Mouse (Mus musculus) liver, embryonic 11.5 days (tissue): ENCODE data around the gene Tedc2. TPM values are rescaled to one million over a fixed set of nuclear protein-coding genes. Genes with fewer than 3 reads are reported as not detected.

Experiments
- ATAC-seq: fragments of 200-750 bp; cut with Nextera tagmentation; replicated peaks from 2 replicates; pipeline ENCODE4 v1.8.0; 2017; ENCODE audit warnings: moderate number of reproducible peaks, mild to moderate bottlenecking, moderate TSS enrichment, moderate library complexity; ENCODE audit not compliant: low FRiP score
- DNase-seq: peaks from one replicate; pipeline ENCODE4 v3.0.0-alpha.2; 2017; ENCODE audit warnings: low spot score
- H3K27ac ChIP-seq: fragments of 300-500 bp; sonication (generic); 2 replicates; pipeline ENCODE4 v1.5.1; 2014; ENCODE audit warnings: mild to moderate bottlenecking, low read depth, low read length, control low read depth
- H3K27me3 ChIP-seq: fragments of 300-500 bp; sonication (generic); replicated peaks from 2 replicates; pipeline ENCODE4 v1.6.1; 2014; ENCODE audit warnings: low read length, mixed read lengths; ENCODE audit not compliant: control insufficient read depth, insufficient read depth
- H3K36me3 ChIP-seq: fragments of 300-500 bp; sonication (generic); 2 replicates; pipeline ENCODE4 v1.6.1; 2014; ENCODE audit warnings: mild to moderate bottlenecking, low read length, moderate library complexity, mixed read lengths; ENCODE audit not compliant: control insufficient read depth, insufficient read depth
- H3K4me1 ChIP-seq: fragments of 300-500 bp; sonication (generic); replicated peaks from 2 replicates; pipeline ENCODE4 v1.6.1; 2014; ENCODE audit warnings: low read length, mixed read lengths; ENCODE audit not compliant: control insufficient read depth, insufficient read depth
- H3K4me2 ChIP-seq: fragments of 300-500 bp; sonication (generic); 2 replicates; pipeline ENCODE4 v1.6.1; 2014; ENCODE audit warnings: mild to moderate bottlenecking, control low read depth, moderate library complexity
- H3K4me3 ChIP-seq: fragments of 300-500 bp; sonication (generic); 2 replicates; pipeline ENCODE4 v1.5.1; 2014; ENCODE audit warnings: low read depth, low read length, control low read depth
- H3K9ac ChIP-seq: fragments of 300-500 bp; sonication (generic); 2 replicates; pipeline ENCODE4 v1.6.1; 2014; ENCODE audit warnings: low read depth, low read length, control low read depth
- H3K9me3 ChIP-seq: fragments of 300-500 bp; sonication (generic); 2 replicates; pipeline ENCODE4 v1.6.1; 2016; ENCODE audit warnings: low read length, inconsistent platforms, mixed read lengths; ENCODE audit not compliant: control insufficient read depth
- WGBS: fragments of 180-500 bp; shearing (Covaris S2); extraction: QIAGEN DNeasy Blood & Tissue Kit; methylation state at CpG from one replicate; pipeline ENCODE4 v1.1.7; 2014; 5-methylcytosine and 5-hydroxymethylcytosine counted together
- microRNA-seq: library from miRNA; unstranded; fragments of <30 nt; microRNA quantifications from one replicate; pipeline ENCODE4, GENCODE M21; 2017; ENCODE audit warnings: borderline number of aligned reads
- polyA plus RNA-seq: library from polyadenylated mRNA; unstranded; fragments of >200 nt; fragmentation: Nextera tagmentation; extraction: Ambion mirVana; gene quantifications from 2 replicates; pipeline ENCODE4 v1.2.1, GENCODE M21; 2014

Gene Tedc2
- polyA plus RNA-seq, 1 experiment from 2014 or later = 17.2 TPM

DNA sequence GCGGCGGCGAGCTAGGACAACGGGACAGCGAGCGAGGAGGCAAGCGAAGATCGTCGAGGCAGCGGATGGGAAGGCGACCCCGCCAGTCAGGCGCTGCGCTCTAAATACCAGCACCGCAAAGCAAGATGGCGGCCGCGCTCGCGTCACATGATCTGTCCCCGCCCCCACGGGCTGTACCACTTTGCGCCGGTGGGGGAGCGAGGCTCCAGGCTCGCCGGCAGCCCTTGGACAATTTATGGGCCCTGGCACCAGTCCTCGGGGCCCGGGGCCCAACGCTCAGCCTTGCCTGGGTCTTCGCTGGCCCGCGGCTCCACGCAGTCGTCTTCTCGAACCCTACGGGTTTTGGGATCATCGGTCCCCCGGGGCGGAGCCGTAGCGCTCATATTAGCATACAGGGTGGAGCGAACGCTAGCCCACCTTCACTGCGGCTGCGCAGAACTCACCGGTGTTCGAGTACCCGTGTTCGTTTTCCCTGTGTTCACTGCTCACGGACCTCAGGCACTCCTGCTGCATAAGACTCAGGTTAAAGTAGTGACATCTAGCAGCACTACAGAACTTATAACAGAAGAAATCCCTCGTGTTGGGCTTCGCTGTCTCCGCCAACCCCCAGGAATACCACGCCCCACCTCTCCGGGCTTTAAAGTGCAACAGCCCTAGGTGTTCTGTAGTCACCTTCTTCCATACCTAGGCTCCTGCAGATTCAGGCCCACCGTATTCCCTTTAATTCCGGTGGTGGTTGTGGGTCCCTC lies 51.2 kb downstream of the Tedc2 start, which contains the start of gene Atp6v0c:
Gene Atp6v0c, minus strand, starts transcription at position 386 of the 749 bp plus-strand sequence.
- under 1% methylated on average over 57 of the region's 58 CpGs for WGBS
- peak within 1 kb of the TSS; percentile 94 for H3K27ac ChIP-seq
- DNase-seq = peak; percentile 95
- peak within 1 kb of the TSS; percentile 91 for H3K9ac ChIP-seq
- H3K4me2 ChIP-seq = peak within 1 kb of the TSS; percentile 76
- no peaks in the 10 kb centered on the region for H3K27me3 ChIP-seq
- no peaks in the 10 kb centered on the region for H3K9me3 ChIP-seq
- H3K4me3 ChIP-seq = peak within 1 kb of the TSS; percentile 82
- peak; percentile 83 for ATAC-seq
- peaks cover 23% of the 10 kb centered on the region; the same call in 1 of the 2 replicates for H3K36me3 ChIP-seq
- H3K4me1 ChIP-seq = peaks cover 20% of the 10 kb centered on the region

DNA sequence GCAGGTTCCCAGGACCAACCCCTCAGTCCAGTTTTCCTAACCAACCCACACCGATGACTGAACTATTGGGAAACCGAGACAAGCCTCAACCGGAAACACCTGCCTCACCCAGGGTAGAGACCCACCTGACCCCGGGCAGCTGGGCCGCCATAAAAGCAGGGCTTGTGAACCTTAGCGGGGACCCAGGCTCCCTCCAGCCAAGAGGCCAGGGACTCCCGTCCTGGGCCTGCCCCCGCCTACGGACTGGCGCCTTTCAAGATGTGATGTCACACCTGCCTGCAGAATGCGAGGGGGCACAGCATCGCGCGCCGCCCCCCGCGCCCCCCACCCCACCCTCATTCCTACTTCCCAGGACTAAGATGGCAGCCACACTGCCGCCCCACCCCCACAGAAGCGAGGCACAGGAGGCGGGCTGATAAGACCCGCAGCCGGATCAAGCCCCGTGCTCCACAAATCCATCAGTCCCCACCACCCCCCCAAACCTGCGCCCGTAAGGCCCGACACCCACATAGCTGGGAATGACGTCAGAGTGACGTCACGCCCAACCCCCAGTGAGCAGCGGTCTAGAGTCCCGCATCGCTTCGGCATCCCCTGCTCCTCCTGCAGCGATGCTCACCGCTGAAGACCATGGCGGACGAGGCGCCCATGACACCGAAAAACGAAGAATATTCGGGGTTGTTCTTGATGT lies 51.9 kb downstream of the Tedc2 start:
- H3K9ac ChIP-seq = peak overlapping the region; percentile 91
- peaks cover 23% of the 10 kb centered on the region; the same call in 1 of the 2 replicates for H3K36me3 ChIP-seq
- under 1% methylated on average over 40 of the region's 41 CpGs for WGBS
- peak; percentile 76 for DNase-seq
- H3K4me3 ChIP-seq = peak overlapping the region; percentile 82
- H3K27me3 ChIP-seq = no peaks in the 10 kb centered on the region
- ATAC-seq = peak; percentile 61
- H3K4me2 ChIP-seq = peak overlapping the region; percentile 76
- H3K4me1 ChIP-seq = peaks cover 20% of the 10 kb centered on the region
- H3K27ac ChIP-seq = peak overlapping the region; percentile 94
- H3K9me3 ChIP-seq = no peaks in the 10 kb centered on the region

DNA sequence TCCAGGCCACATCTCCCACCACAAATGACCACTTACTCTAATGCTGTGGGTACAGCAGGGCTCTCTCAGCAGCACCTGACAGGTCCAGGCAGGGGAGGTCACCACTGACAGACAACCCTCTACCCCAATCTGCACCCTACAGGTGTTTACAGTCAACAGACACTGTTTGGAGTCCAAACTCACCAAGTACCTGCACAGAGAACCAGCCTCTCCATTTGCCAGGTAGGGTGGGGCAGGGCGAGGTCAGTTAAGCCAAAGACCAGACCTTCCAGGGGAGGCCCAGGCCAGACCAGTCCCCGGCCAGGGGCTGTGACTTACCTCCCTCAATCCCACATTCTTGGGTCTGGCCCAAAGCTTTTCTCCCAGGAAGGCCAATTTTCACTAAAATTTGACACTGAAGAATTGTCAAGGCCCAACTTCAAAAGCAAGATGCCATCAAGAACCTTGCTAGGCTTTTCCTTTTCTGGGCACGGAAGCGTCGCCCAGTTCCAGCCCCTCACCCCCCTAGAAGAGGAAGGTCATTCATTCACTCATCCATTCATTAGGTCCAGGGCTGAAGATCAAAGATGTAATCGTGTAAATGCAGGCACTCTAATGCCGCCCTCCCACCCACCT lies 52.7 kb downstream of the Tedc2 start:
- Histone ChIP-seq H3K9me3 (no peaks in the 10 kb centered on the region), H3K4me2 (peak overlapping the region; percentile 76), H3K9ac (peak overlapping the region; percentile 91), H3K4me1 (peaks cover 20% of the 10 kb centered on the region), H3K27me3 (no peaks in the 10 kb centered on the region), H3K36me3 (peaks cover 23% of the 10 kb centered on the region; the same call in 1 of the 2 replicates), H3K4me3 (peak overlapping the region; percentile 82), H3K27ac (peak overlapping the region; percentile 94; the same call in 1 of the 2 replicates)
- DNase-seq (no peak), ATAC-seq (no peak)
- WGBS = 51% methylated on average over 7 of the region's 7 CpGs

DNA sequence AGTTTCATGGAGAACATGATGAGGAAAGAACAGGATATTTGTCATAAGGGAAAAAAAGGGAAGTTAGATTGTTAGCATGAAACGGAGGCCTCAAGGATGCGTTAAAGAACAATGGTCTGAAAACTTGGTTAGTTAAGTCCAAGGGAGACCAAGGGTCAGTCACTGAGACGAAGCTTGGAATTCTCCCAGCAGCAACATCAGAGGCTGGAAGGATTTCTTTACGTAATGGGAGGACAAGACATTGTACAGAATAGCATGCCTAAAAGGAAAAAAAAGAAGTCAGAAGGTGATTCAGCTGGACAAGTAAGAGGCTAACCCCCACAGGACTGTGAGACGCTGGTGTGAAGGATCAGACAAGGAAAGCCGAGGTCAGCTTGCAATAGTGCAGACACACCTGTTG lies 53.5 kb downstream of the Tedc2 start:
- H3K9ac ChIP-seq = 0 out of 2 replicates have a peak overlapping the region, but pooled peaks have one; percentile 91
- 77% methylated on average over 6 of the region's 6 CpGs for WGBS
- peak overlapping the region; percentile 82; the same call in 1 of the 2 replicates for H3K4me3 ChIP-seq
- peaks cover 26% of the 10 kb centered on the region for H3K4me1 ChIP-seq
- DNase-seq (no peak), ATAC-seq (no peak)
- no peaks in the 10 kb centered on the region for H3K27me3 ChIP-seq
- H3K9me3 ChIP-seq = no peaks in the 10 kb centered on the region
- H3K36me3 ChIP-seq = peaks cover 23% of the 10 kb centered on the region; the same call in 1 of the 2 replicates
- H3K27ac ChIP-seq = no peak overlapping the region; the same call in 1 of the 2 replicates
- H3K4me2 ChIP-seq = peak overlapping the region; percentile 76

Small RNA genes lying within 50 kb of the gene (microRNA-seq; reads per million reads assigned to microRNA genes)
- gene Mir5134 (3.5 reads per million, percentile 4 among the genes with 10 or more reads in this experiment), gene Mir6965 (3.2 reads per million)

Other genes starting within 250 kb of the Tedc2 start
- gene Prss30, start 240.3 kb downstream of the Tedc2 start, polyA plus RNA-seq = not detected in 2 replicates
- 0.21 TPM in 1 of 2 replicates, not detected in the other for gene Prss22, start 222.8 kb downstream of the Tedc2 start, polyA plus RNA-seq
- gene Prss27, start 182.7 kb downstream of the Tedc2 start, polyA plus RNA-seq = not detected in 2 replicates
- 43.0 and 46.8 TPM in 2 replicates for gene Kctd5, start 147.4 kb downstream of the Tedc2 start, polyA plus RNA-seq
- gene Pdpk1, start 69.9 kb downstream of the Tedc2 start, polyA plus RNA-seq = 31.8 and 37.0 TPM in 2 replicates
- 30.5 and 35.2 TPM in 2 replicates for gene Amdhd2, start 57.1 kb downstream of the Tedc2 start, polyA plus RNA-seq
- gene Atp6v0c, start 51.1 kb downstream of the Tedc2 start, polyA plus RNA-seq = 476 and 499 TPM in 2 replicates
- 13.3 and 14.5 TPM in 2 replicates for gene Tbc1d24, start 15.3 kb downstream of the Tedc2 start, polyA plus RNA-seq
- gene Ntn3, start 11.3 kb downstream of the Tedc2 start, polyA plus RNA-seq = 2.3 and 2.7 TPM in 2 replicates
- gene Ccnf, start 30.6 kb upstream of the Tedc2 start, polyA plus RNA-seq = 95.6 and 107 TPM in 2 replicates
- gene Abca17, start 130.2 kb upstream of the Tedc2 start, polyA plus RNA-seq = 0.19 TPM in 1 of 2 replicates, not detected in the other
- gene Abca3, start 131.1 kb upstream of the Tedc2 start, polyA plus RNA-seq = 30.4 and 30.7 TPM in 2 replicates
- gene Rnps1, start 193.7 kb upstream of the Tedc2 start, polyA plus RNA-seq = 336 and 347 TPM in 2 replicates
- 122 and 126 TPM in 2 replicates for gene Eci1, start 205.8 kb upstream of the Tedc2 start, polyA plus RNA-seq
- 1.1 and 1.3 TPM in 2 replicates for gene Dnase1l2, start 222.3 kb upstream of the Tedc2 start, polyA plus RNA-seq
- gene E4f1, start 249.5 kb upstream of the Tedc2 start, polyA plus RNA-seq = 20.0 and 23.5 TPM in 2 replicates
- gene Pgp, start 249.5 kb upstream of the Tedc2 start, polyA plus RNA-seq = 119 and 123 TPM in 2 replicates